Mouse (Mus musculus) urinary bladder, postnatal 36 days (tissue): Measurements from ENCODE around the gene Tex47.

Experiments used
- DNase-seq, 2 experiments: peaks; one replicate each; pipeline ENCODE4 v3.0.0; 2022; ENCODE audit warnings: low spot score in 2 of 2, mixed read lengths in 1 of 2

The Tex47 gene

GRCm38 (mm10) chr5:7303819-7304218 lies at the start of gene Tex47:
Gene Tex47 (plus strand): TSS chr5:7304119.
- DNase-seq: no peak

GRCm38 (mm10) chr5:7276659-7277455 lies 27.1 kb upstream of the Tex47 start:
- no peak for DNase-seq

- DNase-seq: no peak
Measured at GRCm38 (mm10) chr5:7284336-7284735, 19.6 kb upstream of the Tex47 start.

- no peak for DNase-seq
Measured at GRCm38 (mm10) chr5:7302969-7303368, 950 bp upstream of the Tex47 start.

GRCm38 (mm10) chr5:7325594-7325993 lies 21.7 kb downstream of the Tex47 start:
- DNase-seq: no peak

- DNase-seq: peak in 1 of 2 experiments; percentile 14
Measured at GRCm38 (mm10) chr5:7344145-7345010, 40.5 kb downstream of the Tex47 start, which contains the start of gene Zfp804b. Gene Zfp804b (minus strand): TSS chr5:7344756.

- no peak for DNase-seq
Measured at GRCm38 (mm10) chr5:7345011-7345389, 41.1 kb downstream of the Tex47 start.
